Mouse (Mus musculus) heart, adult 9 months (tissue): ENCODE data around the gene Dync1i1.
"Not testable (repeated sequence)": the region's sequence is repeated elsewhere in the genome, so short reads cannot be mapped to it uniquely, and the experiment has no call there.

ENCODE experiments used
- DNase-seq, 2 experiments: peaks; one replicate each; pipeline ENCODE4 v3.0.0; 2022; ENCODE audit warnings: low spot score in 2 of 2

The Dync1i1 gene

DNA sequence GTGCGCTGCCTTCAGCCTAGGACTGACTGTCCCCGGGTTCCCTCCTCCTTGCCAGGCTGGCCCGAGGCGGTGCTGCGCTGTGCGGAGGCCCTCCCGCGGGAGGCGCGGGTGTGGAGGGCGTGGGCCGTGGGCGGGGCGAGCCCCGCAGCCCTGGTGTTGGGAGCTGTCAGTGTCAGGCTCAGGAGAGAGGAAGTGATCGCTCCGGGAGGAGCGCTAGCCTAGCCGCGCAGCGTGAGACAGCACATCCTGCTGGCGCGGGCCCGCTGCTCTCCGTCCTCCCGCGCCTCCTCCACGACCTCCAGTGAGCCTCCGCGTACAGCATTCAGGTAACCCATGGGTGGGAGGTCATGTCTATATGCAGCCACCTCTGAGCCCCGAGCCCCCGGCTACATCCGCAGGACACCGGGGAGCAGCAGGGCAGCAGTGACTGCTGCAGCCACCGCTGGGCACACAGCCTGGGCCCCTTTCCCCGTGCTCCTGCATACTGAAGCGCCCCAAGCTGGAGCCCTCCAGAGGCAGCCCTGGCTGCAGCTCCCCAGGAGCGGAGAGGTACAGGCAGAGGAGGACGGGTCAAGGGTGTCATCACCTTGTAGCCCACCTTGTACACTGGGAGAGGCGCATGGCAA is at the start of gene Dync1i1:
Gene Dync1i1, plus strand, starts transcription at position 29 of the 626 bp plus-strand sequence.
- peak; percentile 1 to 6 for DNase-seq

DNA sequence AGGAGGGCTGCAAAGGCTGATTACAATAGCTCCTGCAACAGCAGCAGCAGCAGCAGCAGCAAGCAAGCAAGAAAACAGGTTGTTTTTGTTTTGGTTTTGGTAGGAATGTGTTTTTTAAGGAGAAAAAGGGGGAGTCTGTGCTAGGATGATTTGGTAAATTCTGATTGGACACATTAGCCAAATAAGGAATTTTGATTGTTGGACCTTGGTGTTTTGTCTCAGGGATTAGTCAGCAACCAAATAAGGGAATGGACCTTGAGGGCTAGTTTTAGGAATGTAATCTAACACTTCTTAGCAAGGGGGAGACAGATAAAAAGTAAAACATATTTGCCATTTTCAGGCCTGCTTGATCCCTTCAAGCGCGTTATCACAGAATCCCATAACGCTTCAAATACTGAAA is 45.7 kb upstream of the Dync1i1 start:
- DNase-seq, result no peak

DNA sequence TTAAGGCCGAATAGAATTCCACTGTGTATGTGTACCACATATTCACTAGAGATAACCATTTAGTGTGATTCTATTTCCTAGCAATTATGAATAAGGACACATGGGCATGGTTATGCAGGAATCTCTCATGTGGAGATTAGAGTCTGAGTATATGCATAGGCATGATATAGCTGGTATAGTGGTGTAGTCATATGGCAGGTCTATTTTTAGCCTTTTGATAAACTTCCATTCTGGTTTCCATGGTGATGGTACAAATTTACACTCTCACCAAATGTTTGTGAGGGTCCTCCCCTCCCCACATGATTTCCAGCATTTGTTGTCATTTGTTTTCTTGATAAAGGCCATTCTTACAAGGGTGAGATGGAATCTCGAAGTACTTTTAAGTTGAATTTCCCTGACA is 23.6 kb upstream of the Dync1i1 start:
- DNase-seq, result no peak

DNA sequence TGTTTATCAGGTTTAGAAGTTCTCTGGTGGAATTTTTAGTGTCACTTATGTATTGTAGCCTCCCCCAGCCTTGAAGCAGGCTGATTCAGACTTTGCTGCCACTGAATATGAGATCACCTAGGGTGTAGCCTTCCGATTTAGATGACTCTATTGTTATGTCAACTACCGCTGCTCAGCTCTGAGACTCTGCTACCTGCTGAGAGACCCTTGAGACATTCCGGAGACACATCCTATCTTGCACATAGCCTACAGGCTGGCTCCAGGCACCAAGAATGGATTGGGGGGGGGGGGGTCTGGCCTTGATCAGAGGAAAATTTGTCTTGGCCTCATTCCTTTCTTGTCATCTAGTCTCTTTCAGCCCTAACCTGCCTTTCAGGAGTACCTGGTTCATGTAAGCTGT is 17.5 kb upstream of the Dync1i1 start:
- not testable (repeated sequence) for DNase-seq

DNA sequence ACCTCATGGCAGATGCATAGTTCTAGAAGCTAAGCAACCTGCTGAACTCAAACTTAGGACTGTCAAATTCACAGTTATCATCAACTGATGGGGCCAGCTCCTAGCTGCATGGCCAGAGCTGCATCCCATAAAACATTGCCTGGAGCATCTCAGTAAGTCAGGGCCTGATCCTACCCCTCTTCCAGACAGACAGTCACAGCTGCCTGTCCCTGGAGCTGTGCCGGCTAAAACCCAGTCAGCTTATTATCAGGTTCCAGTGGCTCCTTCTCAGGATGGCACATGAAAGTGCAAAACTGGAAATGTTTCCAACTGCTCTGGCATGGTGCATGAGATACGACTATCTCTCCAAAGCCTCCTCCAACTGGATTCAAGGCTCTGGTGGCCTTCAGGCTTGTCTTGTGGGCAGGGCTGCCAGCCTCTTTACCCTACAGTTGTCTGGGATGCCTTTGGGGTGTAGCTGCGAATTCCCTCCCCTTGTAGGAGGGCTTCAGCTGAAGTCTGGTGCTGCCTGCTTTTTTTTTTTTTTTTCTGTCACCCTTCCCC is 15.3 kb upstream of the Dync1i1 start:
- no peak for DNase-seq

DNA sequence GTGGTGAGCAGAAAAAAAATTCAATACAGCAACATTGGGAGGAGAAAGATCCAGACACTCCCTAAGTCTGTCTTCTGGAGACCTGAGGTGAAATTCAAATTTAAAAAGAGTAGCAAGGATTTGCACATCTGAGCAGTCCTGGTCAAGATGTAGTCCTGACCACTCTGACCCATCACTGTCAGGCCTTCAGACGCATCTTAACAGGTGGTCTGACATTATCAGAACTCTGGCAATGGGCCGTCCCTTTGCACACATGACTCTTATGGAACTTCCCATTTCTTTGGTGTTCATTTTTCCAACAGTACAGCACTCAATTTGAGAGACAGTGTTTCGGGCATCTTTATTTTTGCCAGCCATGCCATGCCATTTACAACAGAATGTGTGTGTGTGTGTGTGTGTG is 12.8 kb upstream of the Dync1i1 start:
- DNase-seq, result no peak

DNA sequence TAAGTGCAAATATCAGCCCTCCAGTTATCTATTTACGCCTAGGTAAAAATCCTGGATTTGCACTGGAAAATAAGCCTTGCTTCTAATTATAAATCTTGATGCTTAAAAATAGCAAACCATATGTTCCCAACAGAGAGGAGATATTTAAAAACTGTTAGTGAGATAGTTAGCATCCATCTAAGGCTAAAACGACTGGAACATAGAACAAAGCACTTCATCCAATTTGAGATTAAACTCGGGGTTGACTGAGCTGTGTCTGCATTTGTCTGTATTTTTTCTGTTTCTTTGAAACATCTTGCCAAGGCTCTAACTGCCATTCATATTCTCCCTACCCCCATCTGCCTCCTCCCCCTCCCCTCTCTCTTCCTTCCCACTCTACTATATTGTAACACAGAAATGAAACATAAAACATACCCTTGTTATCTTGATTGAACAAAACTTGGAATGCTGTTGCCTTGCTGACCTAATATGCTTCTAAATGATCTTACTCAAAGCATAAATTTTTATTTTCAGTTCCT is 10.3 kb upstream of the Dync1i1 start:
- no peak for DNase-seq

DNA sequence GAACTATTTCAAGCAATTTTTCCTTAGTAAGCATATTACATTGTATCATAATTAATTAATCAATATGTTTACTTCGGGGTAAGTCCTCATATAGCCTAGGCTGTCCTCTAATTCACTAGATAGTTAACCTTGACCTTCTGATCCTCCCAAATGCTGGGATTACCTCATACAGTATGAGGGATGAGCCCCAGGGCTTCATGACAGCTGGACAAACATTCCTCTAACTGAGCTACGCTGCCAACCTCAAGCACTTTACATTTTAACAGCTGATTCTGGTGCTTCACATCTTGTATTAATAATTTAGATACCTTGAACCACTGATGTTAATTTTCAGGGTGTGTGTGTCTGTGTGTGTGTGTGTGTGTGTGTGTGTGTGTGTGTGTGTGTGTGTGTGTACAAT is 6.5 kb upstream of the Dync1i1 start:
- no peak for DNase-seq

DNA sequence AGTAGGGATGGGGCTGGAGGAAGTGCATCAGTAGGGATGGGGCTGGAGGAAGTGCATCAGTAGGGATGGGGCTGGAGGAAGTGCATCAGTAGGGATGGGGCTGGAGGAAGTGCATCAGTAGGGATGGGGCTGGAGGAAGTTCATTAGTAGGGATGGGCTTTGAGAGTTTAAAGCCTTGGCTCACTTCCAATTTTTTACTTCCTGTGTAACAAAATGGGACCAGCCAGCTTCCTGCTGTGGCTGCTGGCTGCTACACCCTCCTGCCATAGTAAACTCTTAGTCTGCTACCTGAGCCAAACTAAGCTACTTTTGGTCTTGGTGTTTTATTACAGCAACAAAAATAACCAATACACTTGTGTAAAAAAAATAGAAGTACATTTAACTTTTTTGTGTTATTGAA is 4.7 kb upstream of the Dync1i1 start:
- DNase-seq, result not testable (repeated sequence)

DNA sequence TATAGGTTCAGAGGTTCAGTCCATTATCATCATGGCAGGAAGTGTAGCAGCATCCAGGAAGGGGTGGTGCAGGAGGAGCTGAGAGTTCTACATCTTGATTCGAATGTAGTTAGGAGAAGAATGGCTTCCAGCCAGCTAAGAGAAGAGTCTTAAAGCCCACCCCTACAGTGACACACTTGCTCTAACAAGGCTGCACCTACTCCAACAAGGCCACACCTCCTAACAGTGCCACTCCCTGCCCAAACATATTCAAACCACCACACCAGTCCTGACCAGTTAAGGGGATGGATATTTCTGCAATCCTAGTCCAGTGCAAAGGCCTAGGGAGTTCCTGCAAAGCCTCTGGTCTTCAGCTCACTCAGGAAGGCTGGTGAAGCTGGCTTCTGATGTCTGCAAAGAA is 1.5 kb upstream of the Dync1i1 start:
- DNase-seq, result no peak

DNA sequence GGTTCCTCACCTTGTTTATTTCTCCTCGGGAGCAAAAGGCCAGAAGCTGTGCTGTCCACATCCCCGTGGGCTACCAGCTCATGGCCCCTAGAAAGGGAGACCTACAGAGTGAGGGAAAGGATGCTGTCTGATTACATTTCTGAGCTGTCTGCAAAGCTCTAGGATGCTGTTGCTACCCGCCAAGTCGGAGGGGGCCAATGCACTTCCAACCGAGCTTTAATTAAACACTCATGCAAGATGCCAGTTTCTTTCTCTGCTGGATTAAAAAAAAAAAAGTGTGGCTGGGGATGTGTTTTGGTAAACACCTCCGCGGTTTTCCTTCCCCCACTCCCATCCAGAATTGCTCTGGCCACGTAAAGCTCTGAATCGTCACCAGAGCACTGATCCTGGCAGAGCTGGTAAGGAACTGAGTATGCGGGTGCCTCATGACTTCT is 815 bp downstream of the Dync1i1 start:
- DNase-seq, result no peak

DNA sequence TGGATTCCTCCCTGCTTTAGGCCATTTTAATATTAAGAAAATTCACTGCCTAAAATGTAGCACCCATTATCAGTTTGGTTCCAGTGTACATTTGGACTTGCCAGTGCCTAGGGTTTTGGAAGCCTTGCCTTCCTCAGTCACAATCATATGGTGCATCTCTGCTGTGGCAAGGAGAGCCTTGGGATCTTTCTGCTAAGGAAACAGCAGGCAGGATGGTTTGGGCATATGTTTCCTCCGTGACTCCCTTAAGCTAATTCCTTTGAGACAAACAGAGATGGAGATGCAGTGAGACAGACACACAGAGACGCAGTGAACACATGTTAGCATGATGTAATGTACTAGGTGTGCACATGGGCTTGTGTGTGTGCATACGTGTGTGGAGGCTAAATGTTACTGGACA is 7.8 kb downstream of the Dync1i1 start:
- no peak for DNase-seq

DNA sequence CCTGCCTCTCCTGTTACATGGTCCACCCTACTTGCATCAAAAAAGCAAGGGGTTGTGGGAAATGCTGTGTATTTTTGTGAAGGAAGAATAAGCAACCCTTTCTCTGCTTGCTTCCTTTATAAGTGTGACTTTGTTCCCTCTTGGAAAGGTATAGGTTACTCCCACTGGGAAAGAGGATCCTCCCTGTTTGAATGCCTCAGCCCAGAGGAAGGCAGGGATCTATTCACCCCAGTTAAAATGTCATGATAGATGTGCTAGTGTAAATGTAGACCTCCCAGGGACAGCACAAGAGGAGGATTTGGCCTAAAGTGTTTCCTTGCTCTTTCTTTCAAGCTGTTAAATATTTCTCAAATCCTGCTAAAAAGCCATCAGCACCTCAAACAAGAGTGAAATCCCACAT is 9.0 kb downstream of the Dync1i1 start:
- DNase-seq, result no peak

DNA sequence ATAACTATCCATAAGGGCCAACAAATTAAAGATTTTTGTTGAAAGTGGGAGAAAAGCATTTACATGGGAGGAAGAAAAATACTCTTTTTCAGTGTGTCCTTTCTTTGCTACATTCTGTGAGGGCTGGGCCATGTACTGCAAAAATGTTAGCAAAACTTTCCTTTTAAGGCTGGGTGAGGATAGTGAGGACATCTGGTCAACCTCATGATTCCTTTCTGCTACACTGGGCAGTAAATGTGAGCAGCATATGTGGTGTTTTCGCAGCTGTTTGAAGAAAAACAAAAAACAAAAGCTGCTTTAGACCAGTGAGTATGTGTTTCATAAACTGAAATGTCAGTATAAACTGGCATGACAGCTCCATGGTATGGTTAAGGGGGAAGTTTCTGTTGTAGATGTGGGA is 9.4 kb downstream of the Dync1i1 start:
- DNase-seq, result no peak

DNA sequence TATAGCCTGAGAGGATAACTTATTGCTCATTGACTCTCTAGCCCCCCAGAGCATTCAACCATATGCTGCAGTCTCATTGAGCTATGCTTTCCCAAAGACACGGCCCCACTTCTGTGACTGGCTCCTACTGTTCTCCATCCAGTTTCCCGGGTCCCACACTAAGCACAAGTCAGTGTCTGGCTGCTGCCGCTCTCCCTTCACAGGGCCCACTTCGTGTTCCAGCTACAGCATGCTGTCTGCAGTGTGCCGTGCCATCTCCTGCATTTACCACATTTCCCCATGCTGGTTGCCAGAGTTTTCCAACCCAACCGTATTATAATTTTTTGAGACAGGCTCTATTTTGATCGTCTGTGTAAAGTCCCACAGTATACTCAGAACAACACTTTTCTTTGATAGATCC is 14.3 kb downstream of the Dync1i1 start:
- DNase-seq, result no peak

DNA sequence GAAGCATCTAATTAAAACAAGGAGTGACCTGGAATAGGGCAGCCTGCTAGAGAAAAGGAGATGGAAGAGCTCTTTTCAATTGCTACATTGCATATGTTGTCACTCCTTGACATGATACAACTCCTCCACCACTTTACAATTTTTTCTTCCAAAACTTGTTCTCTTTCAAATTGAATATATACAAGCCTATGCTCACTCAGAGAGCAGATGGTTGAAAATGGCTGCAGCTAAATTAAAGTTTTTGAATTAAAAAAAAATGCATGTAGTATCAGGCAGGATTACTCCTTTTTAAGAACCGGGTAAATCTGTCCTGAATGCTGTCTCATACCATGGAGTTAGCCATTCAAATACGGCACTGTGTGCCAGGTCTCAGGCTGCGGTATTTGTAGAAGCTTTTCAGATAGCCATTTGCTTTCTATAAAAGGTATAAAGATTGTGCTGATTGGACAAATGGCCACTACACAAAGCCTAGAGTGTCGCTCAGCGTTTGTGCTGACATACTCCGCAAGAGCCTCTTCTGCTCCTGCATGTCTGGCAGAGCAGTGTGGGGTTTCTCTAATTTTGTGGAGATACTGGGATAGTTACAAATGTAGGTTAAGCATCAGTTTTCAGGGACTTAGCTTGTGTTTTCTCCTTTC is 16.1 kb downstream of the Dync1i1 start:
- DNase-seq, result no peak

DNA sequence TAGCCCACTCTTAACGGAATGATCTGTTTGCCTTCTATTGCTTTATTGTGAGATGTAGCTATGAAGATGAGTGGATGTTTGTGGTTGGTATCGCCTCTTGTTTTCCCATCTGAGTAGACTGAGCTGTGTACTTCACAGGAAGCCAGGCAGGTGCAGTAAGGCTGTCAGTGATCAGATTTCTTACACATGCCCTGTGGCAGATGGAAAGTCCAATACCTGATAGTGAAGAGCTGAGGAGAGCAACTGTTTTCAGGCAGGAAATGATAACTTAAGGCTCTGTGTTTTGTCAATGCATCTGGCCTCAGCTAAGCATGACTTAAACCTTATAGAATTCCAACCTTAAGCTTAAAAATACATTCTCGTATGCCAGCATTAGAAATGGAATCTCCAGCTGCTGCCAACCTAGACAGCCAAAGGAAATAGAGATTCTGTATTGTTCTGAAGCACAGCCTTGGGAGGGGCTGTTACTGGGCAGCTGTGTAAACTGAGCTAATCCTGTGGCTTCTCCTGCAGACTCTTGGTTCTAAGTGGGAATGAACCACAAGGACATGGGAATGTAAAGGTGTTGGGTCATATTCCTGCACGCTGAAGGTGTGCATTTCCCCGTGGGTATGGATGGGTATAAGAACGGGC is 24.8 kb downstream of the Dync1i1 start:
- DNase-seq, result no peak

DNA sequence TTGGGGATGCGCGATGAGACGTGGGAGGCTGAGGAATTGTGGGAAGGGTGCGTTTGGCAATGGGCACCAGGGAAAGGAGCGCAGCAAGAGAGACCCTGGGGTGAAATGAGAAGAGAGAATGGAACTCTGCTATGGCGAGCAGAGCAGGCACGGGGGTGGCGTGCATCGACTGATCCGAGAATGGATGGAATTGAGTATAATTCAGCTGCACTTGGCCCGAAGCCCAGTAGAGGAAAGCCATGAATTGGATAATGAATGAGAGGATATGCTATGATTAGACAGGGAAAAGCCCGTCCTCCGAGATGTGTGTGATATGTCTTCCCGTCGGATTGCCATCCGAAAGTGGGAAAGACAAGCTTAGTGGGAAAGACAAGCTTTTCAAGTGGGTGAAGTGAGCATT is 26.7 kb downstream of the Dync1i1 start:
- no peak for DNase-seq

DNA sequence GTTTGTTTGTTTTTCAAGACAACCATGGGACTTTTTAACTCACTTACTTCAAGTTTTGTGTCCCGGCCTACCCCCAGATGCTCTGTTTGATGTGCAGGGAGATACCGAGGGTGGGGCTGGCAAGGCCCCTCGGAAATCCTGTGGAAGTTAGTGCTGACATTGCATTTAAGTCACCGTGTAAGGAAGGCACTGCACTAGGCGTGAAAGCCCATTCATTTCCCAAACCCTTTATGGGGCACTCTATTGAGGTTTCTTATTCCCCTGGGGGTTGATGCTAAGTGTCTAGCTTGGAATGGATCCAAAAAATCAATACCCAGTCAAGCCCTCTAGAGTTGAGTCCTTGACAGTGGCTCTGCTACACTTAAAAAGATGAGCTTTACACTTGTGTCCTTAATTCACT is 27.2 kb downstream of the Dync1i1 start:
- no peak for DNase-seq

DNA sequence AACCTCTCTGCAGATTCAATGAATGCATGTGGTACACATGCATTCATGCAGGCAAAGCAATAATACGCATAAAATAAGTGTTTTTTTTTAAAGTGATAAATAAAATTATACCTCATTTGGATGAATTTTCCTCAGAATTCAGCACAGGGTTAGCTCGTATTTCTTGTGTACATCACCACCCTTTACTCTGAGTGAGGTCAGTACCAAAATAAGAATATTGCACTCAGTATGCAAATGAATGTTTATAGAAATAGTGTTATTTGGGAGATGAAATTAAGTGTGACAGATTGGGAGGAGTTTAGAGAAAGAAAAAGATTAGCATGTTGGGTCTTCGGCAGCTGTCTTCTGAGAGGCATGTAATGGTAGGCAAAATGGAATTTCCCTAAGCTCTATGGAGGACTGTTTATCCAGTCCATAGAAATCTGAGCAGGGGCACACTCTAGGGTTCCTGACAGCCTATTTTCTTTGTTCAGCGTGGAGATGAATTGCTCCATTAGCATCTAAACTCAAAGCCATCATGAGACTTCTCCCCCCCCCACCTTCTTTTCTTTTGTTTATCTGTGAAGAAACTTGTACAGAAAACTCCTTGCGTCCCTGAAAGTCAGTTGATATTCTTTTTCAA is 31.2 kb downstream of the Dync1i1 start:
- no peak for DNase-seq

DNA sequence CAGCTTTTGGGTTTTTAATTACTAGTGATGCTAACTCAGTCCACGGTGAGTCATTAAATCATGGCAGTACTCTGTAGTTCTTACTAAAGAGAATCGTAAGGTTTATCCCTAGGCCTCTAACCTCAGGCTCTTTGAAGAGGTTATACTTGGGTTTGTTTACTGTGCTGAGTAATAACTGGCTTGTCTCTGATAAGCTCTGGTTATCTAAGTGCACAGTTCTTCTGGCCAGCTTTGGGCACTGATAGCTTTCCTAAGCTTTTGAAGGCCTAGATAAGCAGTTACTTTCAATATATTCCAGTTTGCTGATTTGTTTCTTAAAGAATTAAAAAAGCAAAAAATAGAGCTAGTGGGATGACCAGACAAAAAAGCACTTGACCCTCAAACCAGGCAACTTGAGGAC is 37.5 kb downstream of the Dync1i1 start:
- no peak for DNase-seq

DNA sequence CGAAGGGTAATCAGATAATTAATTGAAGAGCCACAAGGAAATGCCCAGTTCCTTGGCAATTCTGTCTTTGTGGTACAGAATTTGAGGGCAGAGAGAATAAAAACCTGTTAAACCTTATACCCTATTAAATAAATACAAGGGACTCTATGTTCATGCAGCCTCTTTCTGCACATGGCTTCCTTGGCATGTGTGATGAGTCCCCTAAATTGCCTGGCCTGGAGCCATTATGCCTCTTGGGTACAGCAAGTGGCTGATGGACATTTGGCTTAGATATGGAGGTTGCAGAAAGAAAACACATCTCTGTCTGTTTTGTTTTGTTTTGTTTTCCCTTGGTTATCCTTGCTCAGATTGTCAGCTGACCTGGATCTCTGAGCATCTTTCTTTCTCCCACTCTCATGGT is 43.1 kb downstream of the Dync1i1 start:
- no peak for DNase-seq
